In genomic region chr7:82070946-82071727, GRCm38 (mm10) we compare ENCODE assay signal across 17 mouse cellular contexts.
"Had no signal": no experiment of that assay in that cellular context is flagged by ENCODE, and none has a peak within 500 bp of the region (broad histone marks: within the 10 kb centered on the region; RNA-seq: fewer than 3 reads in every experiment).

No protein-coding gene starts in this region.

- DNase-seq: lung, adult 18-20 months; lung, embryonic 14.5 days; lung, postnatal 10 days; lung, postnatal 4 days; midbrain, embryonic 14.5 days; retina, postnatal 1 day; right cerebral cortex, adult 18-20 months; right cerebral cortex, postnatal 25 days; right cerebral cortex, postnatal 4 days; spleen, adult 18-20 months; thymus, adult 18-20 months; thymus, postnatal 14 days; thymus, postnatal 36 days had no signal

- H3K27me3 ChIP-seq: midbrain, embryonic 12.5 days; neural tube, embryonic 13.5 days; neural tube, embryonic 15.5 days had no signal

- H3K27ac ChIP-seq: midbrain, embryonic 10.5 days; midbrain, embryonic 12.5 days; neural tube, embryonic 13.5 days; neural tube, embryonic 15.5 days had no signal

- H3K4me3 ChIP-seq: midbrain, embryonic 10.5 days; midbrain, embryonic 12.5 days; neural tube, embryonic 13.5 days; neural tube, embryonic 15.5 days had no signal

- H3K9ac ChIP-seq: lung, embryonic 14.5 days; midbrain, embryonic 12.5 days; neural tube, embryonic 13.5 days; neural tube, embryonic 15.5 days had no signal

- H3K36me3 ChIP-seq: midbrain, embryonic 10.5 days; midbrain, embryonic 12.5 days; neural tube, embryonic 13.5 days; neural tube, embryonic 15.5 days had no signal

- H3K4me1 ChIP-seq: midbrain, embryonic 10.5 days; midbrain, embryonic 12.5 days; neural tube, embryonic 13.5 days; neural tube, embryonic 15.5 days had no signal

- H3K4me2 ChIP-seq: lung, embryonic 14.5 days; midbrain, embryonic 12.5 days; neural tube, embryonic 13.5 days; neural tube, embryonic 15.5 days had no signal

- H3K9me3 ChIP-seq: midbrain, embryonic 10.5 days; midbrain, embryonic 12.5 days; neural tube, embryonic 13.5 days; neural tube, embryonic 15.5 days had no signal
